Mouse (Mus musculus) MEL (cell line): ENCODE data around the gene Trak1. TPM values are rescaled to one million over a fixed set of nuclear protein-coding genes. Genes with fewer than 3 reads are reported as not detected.

Experiments used
- DNase-seq: peaks from one replicate; pipeline ENCODE4 v3.0.0; 2011; ENCODE audit warnings: low read depth, low spot score
- H3K27ac ChIP-seq: 2 replicates; pipeline ENCODE4 v1.5.1; 2012; ENCODE audit warnings: low read depth, mild to moderate bottlenecking, control low read depth, low read length, moderate library complexity; ENCODE audit not compliant: control insufficient read depth
- H3K27me3 ChIP-seq, 2 experiments: fragments of 150-350 bp in 1 of 2; sonication (generic) in 1 of 2; 2 replicates each; pipeline ENCODE4 v1.6.1; 2012; ENCODE audit warnings: low read length in 2 of 2, mild to moderate bottlenecking in 2 of 2, improper control_type of control experiment in 1 of 2, moderate library complexity in 1 of 2; ENCODE audit not compliant: insufficient read depth in 2 of 2, control insufficient read depth in 1 of 2
- H3K36me3 ChIP-seq, 2 experiments: 2 replicates each; pipeline ENCODE4 v1.6.1; 2012 to 2014; ENCODE audit warnings: low read length in 2 of 2, improper control_type of control experiment in 1 of 2, inconsistent platforms in 1 of 2, mild to moderate bottlenecking in 1 of 2; ENCODE audit not compliant: insufficient read depth in 2 of 2, control insufficient read depth in 1 of 2
- H3K4me1 ChIP-seq, 2 experiments: fragments of 150-350 bp in 1 of 2; sonication (generic) in 1 of 2; 2 replicates each; pipeline ENCODE4 v1.6.1; 2012; ENCODE audit warnings: low read length in 2 of 2, improper control_type of control experiment in 1 of 2, mild to moderate bottlenecking in 1 of 2; ENCODE audit not compliant: insufficient read depth in 2 of 2, control insufficient read depth in 1 of 2
- H3K4me3 ChIP-seq, 2 experiments: fragments of 150-350 bp in 1 of 2; sonication (generic) in 1 of 2; 2 replicates each; pipeline ENCODE4 v1.5.1; 2012; ENCODE audit warnings: low read depth in 2 of 2, low read length in 2 of 2, mild to moderate bottlenecking in 2 of 2, moderate library complexity in 2 of 2, control low read depth in 1 of 2, improper control_type of control experiment in 1 of 2; ENCODE audit not compliant: control insufficient read depth in 1 of 2, insufficient read depth in 1 of 2
- H3K79me2 ChIP-seq: 2 replicates; pipeline ENCODE4 v1.6.1; 2012; ENCODE audit warnings: mild to moderate bottlenecking, low read length, moderate library complexity; ENCODE audit not compliant: control insufficient read depth, poor library complexity, insufficient read depth
- H3K9ac ChIP-seq: 2 replicates; pipeline ENCODE4 v1.6.1; 2012; ENCODE audit warnings: low read depth, mild to moderate bottlenecking, control low read depth, low read length, moderate library complexity; ENCODE audit not compliant: control insufficient read depth, poor library complexity, severe bottlenecking
- H3K9me3 ChIP-seq: fragments of 150-350 bp; sonication (generic); replicated peaks from 2 replicates; pipeline ENCODE4 v1.6.1; 2012; ENCODE audit warnings: mild to moderate bottlenecking, low read length, improper control_type of control experiment, moderate library complexity; ENCODE audit not compliant: insufficient read depth
- CTCF ChIP-seq, 3 experiments: IDR thresholded peaks in 2 of 3; conservative IDR thresholded peaks in 1 of 3; 2 replicates each; pipeline ENCODE4 v1.5.1; 2011 to 2012; ENCODE audit warnings: low read length in 3 of 3, low read depth in 2 of 3, mild to moderate bottlenecking in 2 of 3, improper control_type of control experiment in 1 of 3, inconsistent platforms in 1 of 3, mixed read lengths in 1 of 3, moderate library complexity in 1 of 3; ENCODE audit not compliant: control insufficient read depth in 1 of 3, insufficient read depth in 1 of 3, poor library complexity in 1 of 3, severe bottlenecking in 1 of 3
- E2F4 ChIP-seq: IDR thresholded peaks from 2 replicates; pipeline ENCODE4 v1.6.1; 2011; ENCODE audit warnings: low read depth, low read length, improper control_type of control experiment, borderline replicate concordance
- ELF1 ChIP-seq: IDR thresholded peaks from 2 replicates; pipeline ENCODE4 v1.6.1; 2014; ENCODE audit warnings: low read depth, mild to moderate bottlenecking, inconsistent platforms, low read length, improper control_type of control experiment, moderate library complexity
- EP300 ChIP-seq, 2 experiments: IDR thresholded peaks; 2 replicates each; pipeline ENCODE4 v1.6.1; 2011; ENCODE audit warnings: improper control_type of control experiment in 2 of 2, low read length in 2 of 2, low read depth in 1 of 2, mild to moderate bottlenecking in 1 of 2
- GATA1 ChIP-seq: IDR thresholded peaks from 2 replicates; pipeline ENCODE4 v1.6.1; 2011; ENCODE audit warnings: low read depth, low read length, improper control_type of control experiment
- JUND ChIP-seq: IDR thresholded peaks from 2 replicates; pipeline ENCODE4 v1.6.1; 2011; ENCODE audit warnings: low read depth, mild to moderate bottlenecking, improper control_type of control experiment, low read length
- KAT2A ChIP-seq: conservative IDR thresholded peaks from 2 replicates; pipeline ENCODE4 v1.6.1; 2012; ENCODE audit warnings: low read depth, low read length, improper control_type of control experiment, inconsistent platforms
- MAX ChIP-seq: IDR thresholded peaks from 2 replicates; pipeline ENCODE4 v1.6.1; 2011; ENCODE audit warnings: low read length, improper control_type of control experiment
- MAZ ChIP-seq: IDR thresholded peaks from 2 replicates; pipeline ENCODE4 v1.6.1; 2012; ENCODE audit warnings: low read depth, mild to moderate bottlenecking, inconsistent platforms, low read length, improper control_type of control experiment
- MXI1 ChIP-seq: IDR thresholded peaks from 2 replicates; pipeline ENCODE4 v1.6.1; 2011; ENCODE audit warnings: mild to moderate bottlenecking, low read depth, low read length, improper control_type of control experiment
- MYC ChIP-seq: IDR thresholded peaks from 2 replicates; pipeline ENCODE4 v1.6.1; 2011; ENCODE audit warnings: low read depth, mild to moderate bottlenecking, low read length, improper control_type of control experiment, moderate library complexity
- NELFE ChIP-seq: IDR thresholded peaks from 2 replicates; pipeline ENCODE4 v1.6.1; 2011; ENCODE audit warnings: low read depth, low read length, improper control_type of control experiment
- NRF1 ChIP-seq: IDR thresholded peaks from 2 replicates; pipeline ENCODE4 v1.6.1; 2014; ENCODE audit warnings: low read depth, mild to moderate bottlenecking, inconsistent platforms, low read length, improper control_type of control experiment, moderate library complexity; ENCODE audit not compliant: poor library complexity, insufficient read depth, severe bottlenecking
- POLR2AphosphoS5 ChIP-seq: IDR thresholded peaks from 2 replicates; pipeline ENCODE4 v1.6.1; 2012; ENCODE audit warnings: low read depth, borderline replicate concordance, mild to moderate bottlenecking, inconsistent platforms, low read length, moderate library complexity, mixed read lengths
- RAD21 ChIP-seq: IDR thresholded peaks from 2 replicates; pipeline ENCODE4 v1.6.1; 2011; ENCODE audit warnings: mild to moderate bottlenecking, low read depth, low read length, improper control_type of control experiment
- SMC3 ChIP-seq: IDR thresholded peaks from 2 replicates; pipeline ENCODE4 v1.6.1; 2011; ENCODE audit warnings: low read depth, low read length, improper control_type of control experiment
- UBTF ChIP-seq: IDR thresholded peaks from 2 replicates; pipeline ENCODE4 v1.6.1; 2012; ENCODE audit warnings: low read depth, mild to moderate bottlenecking, inconsistent platforms, low read length, improper control_type of control experiment, moderate library complexity, borderline replicate concordance; ENCODE audit not compliant: insufficient read depth
- polyA plus RNA-seq, 2 experiments: library from polyadenylated mRNA; stranded (reverse) in 1 of 2; unstranded in 1 of 2; fragments of >175 nt in 1 of 2; fragments of >200 nt in 1 of 2; gene quantifications; 2 replicates each; pipeline versions ENCODE4 v1.2.1 to v1.2.4; 2012; ENCODE audit warnings: low replicate concordance in 2 of 2, low read depth in 1 of 2; ENCODE audit not compliant: insufficient read length in 2 of 2, insufficient read depth in 1 of 2, missing spikeins in 1 of 2
- total RNA-seq: library from RNA; depleted of rRNA; stranded (reverse); fragments of 300-350 nt; gene quantifications from 2 replicates; pipeline ENCODE4 v1.2.3, GENCODE M21; 2012

The Trak1 gene
- total and polyA plus RNA-seq, 3 experiments = 16.2 to 35.5 TPM; not detected in 1

DNA sequence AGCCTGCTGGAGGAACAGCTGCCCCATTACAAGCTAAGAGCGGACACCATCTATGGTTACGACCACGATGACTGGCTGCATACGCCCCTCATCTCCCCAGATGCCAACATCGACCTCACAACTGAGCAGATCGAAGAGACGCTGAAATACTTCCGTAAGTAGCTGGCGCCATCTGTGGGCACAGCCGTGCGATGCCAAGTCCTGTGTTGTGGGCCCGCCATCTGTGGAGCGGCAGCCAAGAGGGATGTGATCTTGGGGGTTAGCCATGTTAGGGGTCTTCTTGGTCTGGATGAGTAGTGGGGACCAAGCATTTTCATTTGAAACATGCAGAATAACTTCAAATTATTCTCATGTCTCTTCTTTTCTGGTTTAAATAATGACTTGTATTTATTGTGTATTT, 94.6 kb downstream of the Trak1 start:
- peak; percentile 18 for DNase-seq
- no peaks in the 10 kb centered on the region; a peak in 1 of 4 replicates for H3K36me3 ChIP-seq
- H3K4me3 ChIP-seq = no peak overlapping the region
- H3K27ac ChIP-seq = no peak overlapping the region
- H3K9ac ChIP-seq = no peak overlapping the region
- no peaks in the 10 kb centered on the region for H3K79me2 ChIP-seq
- H3K4me1 ChIP-seq = no peaks in the 10 kb centered on the region
- H3K9me3 ChIP-seq = no peaks in the 10 kb centered on the region
- TF ChIP-seq EP300 (IDR thresholded peaks at IDR 0.05; ENCODE audit: low read depth in 1 of 2, low read length in 2 of 2) (no peak), CTCF (IDR thresholded peaks at IDR 0.05 in 2 of 3, conservative IDR thresholded peaks at IDR 0.05 in 1 of 3; ENCODE audit: control insufficient read depth in 1 of 3, insufficient read depth in 1 of 3, low read depth in 2 of 3, low read length in 3 of 3, poor library complexity in 1 of 3, severe bottlenecking in 1 of 3) (peak in 2 of 3 experiments; percentile 25 to 48; a peak in 5 of 6 replicates)
- H3K27me3 ChIP-seq = no peaks in the 10 kb centered on the region

DNA sequence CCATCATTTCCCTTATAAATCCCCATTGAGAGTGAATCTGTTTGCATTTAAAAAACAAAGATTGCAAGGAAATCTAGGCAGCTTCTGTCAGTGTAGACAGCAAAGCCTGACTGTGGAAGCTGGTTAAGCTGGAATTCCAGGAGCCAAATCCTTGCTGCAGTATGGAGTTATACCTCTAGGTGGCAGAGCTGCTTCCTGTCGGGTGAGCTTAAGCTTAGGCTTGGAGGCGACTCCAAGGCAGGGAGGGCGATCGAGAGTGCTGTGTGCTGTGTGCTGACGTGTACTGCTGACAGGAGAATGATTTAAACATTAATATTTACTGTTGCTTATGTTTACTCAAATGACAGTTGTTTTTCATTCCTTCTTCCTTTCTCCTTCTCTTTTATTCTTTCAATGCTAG, 95.1 kb downstream of the Trak1 start:
- TF ChIP-seq GATA1 = no peak
- TF ChIP-seq NRF1 = no peak
- TF ChIP-seq CTCF (IDR thresholded peaks at IDR 0.05 in 2 of 3, conservative IDR thresholded peaks at IDR 0.05 in 1 of 3; ENCODE audit: control insufficient read depth in 1 of 3, insufficient read depth in 1 of 3, low read depth in 2 of 3, low read length in 3 of 3, poor library complexity in 1 of 3, severe bottlenecking in 1 of 3) = peak; percentile 61 to 83 (median 77)
- TF ChIP-seq KAT2A = no peak
- TF ChIP-seq ELF1 = no peak
- TF ChIP-seq RAD21 = peak; percentile 35
- no peak for TF ChIP-seq MAZ
- TF ChIP-seq E2F4 = no peak
- no peak for TF ChIP-seq MAX
- peak; percentile 40 for TF ChIP-seq SMC3
- H3K79me2 ChIP-seq = no peaks in the 10 kb centered on the region
- H3K9ac ChIP-seq = no peak overlapping the region
- H3K4me1 ChIP-seq = no peaks in the 10 kb centered on the region
- DNase-seq = peak; percentile 70
- H3K36me3 ChIP-seq = no peaks in the 10 kb centered on the region; a peak in 1 of 4 replicates
- H3K27me3 ChIP-seq = no peaks in the 10 kb centered on the region
- H3K27ac ChIP-seq = no peak overlapping the region
- no peaks in the 10 kb centered on the region for H3K9me3 ChIP-seq
- H3K4me3 ChIP-seq = no peak overlapping the region

DNA sequence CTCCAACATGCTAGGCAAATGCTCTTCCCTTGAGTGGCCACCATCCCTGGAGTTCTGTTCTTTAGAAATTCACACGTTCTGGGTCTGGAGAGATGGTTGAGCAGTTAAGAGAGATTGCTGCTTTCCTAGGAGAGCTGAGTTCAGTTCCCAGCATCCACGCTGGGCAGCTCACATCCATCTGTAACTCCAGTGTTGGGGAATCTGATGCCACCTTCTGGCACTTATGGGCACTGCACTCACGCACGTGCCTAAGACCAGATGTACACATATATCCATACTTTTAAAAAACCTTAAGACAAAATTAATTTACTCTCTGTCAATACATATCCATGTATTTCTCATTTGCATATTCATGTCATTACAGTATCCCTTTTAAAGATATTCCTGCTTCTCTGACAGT, 95.8 kb downstream of the Trak1 start:
- H3K27ac ChIP-seq = no peak overlapping the region
- H3K4me3 ChIP-seq = no peak overlapping the region
- H3K9me3 ChIP-seq = no peaks in the 10 kb centered on the region
- H3K79me2 ChIP-seq = no peaks in the 10 kb centered on the region
- H3K36me3 ChIP-seq = no peaks in the 10 kb centered on the region; a peak in 1 of 4 replicates
- H3K9ac ChIP-seq = no peak overlapping the region
- TF ChIP-seq CTCF (IDR thresholded peaks at IDR 0.05 in 2 of 3, conservative IDR thresholded peaks at IDR 0.05 in 1 of 3; ENCODE audit: control insufficient read depth in 1 of 3, insufficient read depth in 1 of 3, low read depth in 2 of 3, low read length in 3 of 3, poor library complexity in 1 of 3, severe bottlenecking in 1 of 3) (peak; percentile 57 to 78 (median 58)), RAD21 (peak; percentile 5; the same call in 1 of the 2 replicates), MXI1 (no peak), UBTF (no peak), JUND (no peak), MYC (no peak), NELFE (no peak), POLR2AphosphoS5 (no peak), SMC3 (peak; percentile 44)
- peak; percentile 57 for DNase-seq
- H3K4me1 ChIP-seq = no peaks in the 10 kb centered on the region
- no peaks in the 10 kb centered on the region for H3K27me3 ChIP-seq
